Mouse (Mus musculus) liver, postnatal 0 days (tissue): ENCODE measurements around the gene Slfn4.

Experiments used
- CTCF ChIP-seq: sonication (generic); IDR thresholded peaks from 2 replicates; pipeline ENCODE4 v1.5.1; 2016; ENCODE audit warnings: antibody characterized with exemption, low read depth
- EP300 ChIP-seq: IDR thresholded peaks from 2 replicates; pipeline ENCODE4 v1.6.1; 2016; ENCODE audit warnings: antibody characterized with exemption, low read depth, mild to moderate bottlenecking

DNA sequence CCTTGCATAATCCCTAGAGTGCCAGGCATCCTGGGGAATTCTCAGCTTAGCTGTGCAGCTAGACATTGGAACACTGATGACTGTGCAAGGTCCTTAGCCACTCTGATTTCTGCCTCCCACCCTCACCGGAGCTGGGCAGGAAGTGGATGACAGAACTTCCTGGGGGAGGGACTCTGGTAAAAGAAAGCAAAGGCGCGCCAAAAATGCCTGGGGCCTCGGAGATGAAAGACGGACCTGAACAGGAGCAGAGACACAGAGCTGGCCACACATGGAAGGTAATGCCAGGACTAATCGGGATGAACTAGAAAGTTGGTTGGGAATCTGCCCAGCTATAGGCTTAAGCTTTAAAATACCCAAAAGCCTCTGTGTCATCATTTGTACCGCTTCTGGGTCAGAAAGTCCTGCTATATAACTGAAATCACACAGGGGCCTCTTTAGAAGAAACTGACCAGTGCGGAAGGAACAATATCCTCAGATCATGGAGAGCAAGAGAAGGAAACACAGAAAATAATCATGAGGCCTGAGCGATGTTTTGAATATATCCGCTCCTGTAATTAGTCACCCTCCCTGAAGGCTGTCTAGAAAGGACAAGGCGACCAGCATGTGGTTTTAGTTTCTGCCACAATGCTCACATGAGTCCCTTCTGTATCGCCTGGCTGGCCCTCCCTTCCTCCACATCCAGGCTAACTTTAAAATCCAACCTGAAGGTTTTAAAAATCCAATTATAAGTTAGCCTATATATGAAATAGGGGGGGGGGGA is 16.3 kb downstream of the Slfn4 start, which contains the start of gene Slfn3:
- TF ChIP-seq CTCF (no peak), EP300 (no peak)
